Mouse (Mus musculus): ENCODE measurements around the gene Rnf212b.

DNA sequence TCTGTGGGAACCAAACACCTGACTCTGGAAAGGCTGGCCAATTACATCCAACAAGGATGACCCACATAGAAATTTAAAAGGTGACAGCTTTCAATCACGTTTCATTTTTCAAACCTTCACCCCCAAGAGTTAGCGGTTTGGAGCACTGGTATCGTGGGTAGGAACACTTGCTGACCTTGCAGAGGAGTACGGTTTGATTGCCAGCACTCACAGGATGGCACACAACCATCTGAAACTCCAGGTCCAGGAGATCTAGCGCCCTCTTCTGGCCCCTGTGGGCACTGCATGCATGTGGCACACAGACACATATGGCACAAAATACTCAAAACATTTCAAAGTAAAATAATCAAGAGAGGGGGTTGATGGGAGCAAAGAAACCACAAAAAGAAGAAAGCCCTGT, 53.0 kb downstream of the Rnf212b start:
- TF ChIP-seq POLR2A (IDR thresholded peaks at IDR 0.05; ENCODE audit: low read depth, low read length) (no peak), CTCF (conservative IDR thresholded peaks at IDR 0.05 in 1 of 2, IDR thresholded peaks at IDR 0.05 in 1 of 2; ENCODE audit: low read depth in 2 of 2, low read length in 2 of 2) (peak; percentile 51 to 71), MAFK (IDR thresholded peaks at IDR 0.05; ENCODE audit: insufficient replicate concordance, low read length) (no peak)

Data from CH12.LX (cell line).